Mouse (Mus musculus): ENCODE data around the gene B3galt1.

The B3galt1 gene

GRCm38 (mm10) chr2:68040752-68041151 is 475.1 kb downstream of the B3galt1 start:
- no peak for DNase-seq (ENCODE audit: extremely low read depth, low read depth)

- DNase-seq (ENCODE audit: extremely low read depth, low read depth), result no peak
These were observed 486.8 kb downstream of the B3galt1 start for GRCm38 (mm10) chr2:68052481-68052880.

DNA sequence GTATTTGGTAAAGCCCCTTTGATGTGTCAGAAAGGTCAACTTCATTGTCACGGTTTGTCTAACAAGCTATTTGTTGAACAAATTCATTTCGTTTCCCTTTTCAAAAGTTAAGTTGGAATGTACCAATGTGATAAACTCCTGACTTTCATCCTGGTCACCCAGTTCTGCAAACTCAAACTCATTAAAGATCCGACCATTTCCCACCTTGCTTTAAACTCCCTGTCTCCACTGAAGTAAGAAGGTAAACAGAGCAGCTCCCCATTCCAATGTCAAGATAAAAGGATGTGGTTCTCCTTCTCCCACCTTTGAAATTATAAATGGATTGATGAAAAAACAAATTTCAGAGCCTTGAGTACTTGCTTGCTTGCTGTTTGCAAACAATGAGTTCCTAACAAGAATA is 487.6 kb downstream of the B3galt1 start:
- no peak for DNase-seq (ENCODE audit: extremely low read depth, low read depth)

DNA sequence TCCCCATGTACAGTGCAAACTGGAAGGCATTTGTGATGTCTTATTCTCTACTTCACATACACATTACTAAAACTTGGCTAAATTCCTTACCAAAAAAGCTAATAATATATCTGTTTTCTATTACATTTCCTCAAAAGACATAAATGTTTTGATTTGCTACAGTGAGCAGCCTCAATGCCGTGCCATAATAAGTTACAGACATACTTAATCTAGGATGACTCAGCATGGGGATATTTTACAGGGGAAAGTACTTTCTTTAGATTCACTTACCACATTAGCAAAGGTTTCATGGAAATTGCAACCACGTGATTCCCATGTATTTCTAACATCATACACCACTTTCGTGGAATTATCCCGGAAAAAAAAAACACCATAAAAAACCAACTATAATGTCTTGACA is 495.7 kb downstream of the B3galt1 start:
- DNase-seq (ENCODE audit: extremely low read depth, low read depth), result no peak

- DNase-seq (ENCODE audit: extremely low read depth, low read depth), result no peak
These were observed 514.0 kb downstream of the B3galt1 start for GRCm38 (mm10) chr2:68079426-68080360.

GRCm38 (mm10) chr2:68080872-68081280 is 515.2 kb downstream of the B3galt1 start:
- DNase-seq (ENCODE audit: extremely low read depth, low read depth), result no peak

DNA sequence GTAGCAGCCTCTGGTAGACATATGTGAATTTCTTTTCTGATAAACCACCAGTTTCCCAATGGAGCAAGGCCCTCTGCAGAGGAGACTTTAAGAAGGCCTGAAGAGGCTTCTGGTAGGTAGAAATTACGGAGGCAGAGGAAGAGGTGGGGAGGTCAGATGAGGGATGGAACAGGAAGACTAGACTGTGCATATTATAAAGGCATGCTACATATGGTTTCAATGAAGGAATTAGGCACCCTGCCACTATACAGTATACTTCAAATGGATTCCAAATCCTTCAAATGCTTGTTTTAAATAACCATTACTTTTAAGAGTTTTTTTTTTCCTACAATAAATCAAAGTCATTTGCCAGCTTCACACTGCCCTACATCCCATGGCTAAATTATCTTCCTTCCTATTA is 518.8 kb downstream of the B3galt1 start:
- DNase-seq (ENCODE audit: extremely low read depth, low read depth), result no peak

DNA sequence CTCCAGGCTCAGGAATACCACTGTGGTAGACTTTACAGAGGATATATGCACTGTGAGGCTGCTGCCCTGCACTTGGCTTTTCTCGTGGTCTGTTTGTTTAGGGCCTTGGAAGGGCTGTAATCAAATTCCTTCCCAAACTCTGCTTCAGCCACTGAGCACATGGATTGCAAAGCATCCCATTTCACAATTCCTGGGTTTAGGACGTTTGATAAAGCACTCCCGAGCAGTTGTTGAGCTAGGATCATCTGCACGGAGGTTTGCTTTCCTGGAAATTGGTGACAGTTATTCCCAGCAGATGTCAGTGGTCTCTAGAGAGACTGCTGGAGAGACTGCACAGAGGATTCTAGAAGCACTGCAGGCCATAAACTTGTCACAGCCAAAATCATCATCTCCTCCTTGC is 520.4 kb downstream of the B3galt1 start:
- no peak for DNase-seq (ENCODE audit: extremely low read depth, low read depth)

- no peak for DNase-seq (ENCODE audit: extremely low read depth, low read depth)
These were observed 525.9 kb downstream of the B3galt1 start for GRCm38 (mm10) chr2:68091559-68091958.

DNA sequence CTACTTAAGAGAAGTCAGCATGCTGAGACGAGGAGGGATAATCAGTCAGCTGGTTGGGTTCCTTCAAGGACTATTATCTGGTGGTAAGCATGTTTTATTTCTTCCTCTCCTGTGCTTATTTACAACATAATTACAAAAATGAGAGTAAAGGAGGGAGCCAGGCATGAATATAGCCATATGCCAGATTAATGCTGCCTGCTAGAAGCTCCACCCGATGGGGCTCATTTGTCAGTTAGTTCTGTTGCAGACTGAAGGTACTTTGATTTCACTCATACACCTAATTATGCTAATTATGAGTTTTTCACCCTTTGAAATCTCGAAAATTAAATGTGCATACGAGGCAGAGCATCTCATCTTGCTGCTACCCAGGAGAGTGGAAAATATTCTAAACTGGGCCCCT is 539.0 kb downstream of the B3galt1 start:
- no peak for DNase-seq (ENCODE audit: extremely low read depth, low read depth)

DNA sequence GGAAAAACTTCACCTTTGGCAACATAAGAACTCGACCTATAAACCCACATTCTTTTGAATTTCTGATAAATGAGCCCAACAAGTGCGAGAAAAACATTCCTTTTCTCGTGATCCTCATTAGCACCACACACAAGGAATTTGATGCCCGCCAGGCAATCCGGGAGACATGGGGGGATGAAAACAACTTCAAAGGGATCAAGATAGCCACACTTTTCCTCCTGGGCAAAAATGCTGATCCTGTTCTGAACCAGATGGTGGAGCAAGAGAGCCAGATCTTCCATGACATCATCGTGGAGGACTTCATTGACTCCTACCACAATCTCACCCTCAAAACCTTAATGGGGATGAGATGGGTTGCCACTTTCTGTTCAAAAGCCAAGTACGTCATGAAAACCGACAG is 552.4 kb downstream of the B3galt1 start:
- DNase-seq (ENCODE audit: extremely low read depth, low read depth), result no peak

- no peak for DNase-seq (ENCODE audit: extremely low read depth, low read depth)
These were observed 559.1 kb downstream of the B3galt1 start for GRCm38 (mm10) chr2:68124751-68125150.

DNA sequence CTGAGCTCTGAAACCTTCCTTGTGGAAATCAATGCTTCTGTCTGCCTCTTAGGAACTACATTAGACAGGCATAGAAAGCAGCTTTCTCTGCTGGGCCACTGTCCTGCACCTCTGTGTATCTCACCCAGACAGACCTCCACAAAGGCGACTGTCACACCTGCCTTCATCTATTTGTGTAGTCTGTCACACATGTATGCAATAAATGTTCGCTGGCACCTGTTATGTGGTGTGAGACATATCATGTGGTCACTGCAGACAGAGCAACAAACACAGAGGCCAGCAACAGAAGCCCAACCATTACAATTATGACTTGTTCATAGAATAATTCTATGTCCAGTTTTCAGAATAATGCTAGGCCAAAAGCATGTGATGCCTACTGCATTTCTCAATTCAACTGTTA is 575.4 kb downstream of the B3galt1 start:
- DNase-seq (ENCODE audit: extremely low read depth, low read depth), result no peak

DNA sequence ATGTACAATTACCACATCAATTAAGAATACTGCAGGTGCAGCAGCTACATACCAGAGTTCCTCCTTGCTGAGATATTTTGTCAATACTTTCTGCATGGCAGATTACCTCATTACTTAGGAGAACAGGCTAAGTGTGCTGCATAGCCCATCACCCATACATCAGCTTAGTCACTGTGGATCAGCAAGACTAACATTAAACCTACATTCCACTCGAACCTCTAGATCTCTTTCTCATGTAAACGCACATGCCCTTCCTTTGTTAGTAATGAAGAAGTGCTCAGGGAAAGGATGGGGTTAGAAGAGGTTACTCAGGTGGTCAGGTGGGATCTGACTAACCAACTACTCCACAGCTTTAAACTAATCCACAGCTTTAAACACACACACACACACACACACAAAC is 577.6 kb downstream of the B3galt1 start:
- DNase-seq (ENCODE audit: extremely low read depth, low read depth), result no peak

GRCm38 (mm10) chr2:68159751-68160150 is 594.1 kb downstream of the B3galt1 start:
- DNase-seq (ENCODE audit: extremely low read depth, low read depth), result no peak

GRCm38 (mm10) chr2:68160566-68160965 is 594.9 kb downstream of the B3galt1 start:
- DNase-seq (ENCODE audit: extremely low read depth, low read depth), result no peak

GRCm38 (mm10) chr2:68162012-68162411 is 596.3 kb downstream of the B3galt1 start:
- DNase-seq (ENCODE audit: extremely low read depth, low read depth), result no peak

- DNase-seq (ENCODE audit: extremely low read depth, low read depth), result no peak
These were observed 605.6 kb downstream of the B3galt1 start for GRCm38 (mm10) chr2:68171306-68171705.

All from MEL-GATA-1-ER (cell line).